Mouse (Mus musculus) limb, embryonic 11.5 days (tissue): ENCODE results near the gene Iqcn. TPM values are rescaled to one million over a fixed set of nuclear protein-coding genes. Genes with fewer than 3 reads are reported as not detected.

Experiments used
- ATAC-seq: fragments of 200-750 bp; cut with Nextera tagmentation; 2 replicates; pipeline ENCODE4 v1.8.0; 2017; ENCODE audit warnings: low read depth; ENCODE audit not compliant: insufficient number of reproducible peaks, low FRiP score, low TSS enrichment
- DNase-seq: peaks from one replicate; pipeline ENCODE4 v3.0.0-alpha.2; 2015; ENCODE audit warnings: low spot score
- H3K27ac ChIP-seq: fragments of 300-500 bp; sonication (generic); replicated peaks from 2 replicates; pipeline ENCODE4 v1.5.1; 2014; ENCODE audit warnings: low read depth, mild to moderate bottlenecking, low read length
- H3K27me3 ChIP-seq: fragments of 300-500 bp; sonication (generic); 2 replicates; pipeline ENCODE4 v1.6.1; 2014; ENCODE audit warnings: mild to moderate bottlenecking, low read length, mixed read lengths; ENCODE audit not compliant: control insufficient read depth, insufficient read depth
- H3K36me3 ChIP-seq: fragments of 300-500 bp; sonication (generic); 2 replicates; pipeline ENCODE4 v1.6.1; 2014; ENCODE audit warnings: mild to moderate bottlenecking, low read length, moderate library complexity, mixed read lengths; ENCODE audit not compliant: control insufficient read depth, insufficient read depth
- H3K4me1 ChIP-seq: fragments of 300-500 bp; sonication (generic); 2 replicates; pipeline ENCODE4 v1.6.1; 2014; ENCODE audit warnings: low read length, mixed read lengths; ENCODE audit not compliant: control insufficient read depth, insufficient read depth
- H3K4me2 ChIP-seq: fragments of 300-500 bp; sonication (generic); 2 replicates; pipeline ENCODE4 v1.6.1; 2014; ENCODE audit warnings: low read depth, mild to moderate bottlenecking, moderate library complexity; ENCODE audit not compliant: severe bottlenecking
- H3K4me3 ChIP-seq: fragments of 300-500 bp; sonication (generic); 2 replicates; pipeline ENCODE4 v1.5.1; 2014; ENCODE audit warnings: low read depth, low read length
- H3K9ac ChIP-seq: fragments of 300-500 bp; sonication (generic); 2 replicates; pipeline ENCODE4 v1.6.1; 2014; ENCODE audit warnings: mild to moderate bottlenecking, low read length
- H3K9me3 ChIP-seq: fragments of 300-500 bp; sonication (generic); 2 replicates; pipeline ENCODE4 v1.6.1; 2016; ENCODE audit warnings: low read length; ENCODE audit not compliant: control insufficient read depth
- WGBS: fragments of 180-500 bp; shearing (Covaris S2); extraction: QIAGEN DNeasy Blood & Tissue Kit; methylation state at CpG from one replicate; pipeline ENCODE4 v1.1.7; 2014; 5-methylcytosine and 5-hydroxymethylcytosine counted together
- polyA plus RNA-seq: library from polyadenylated mRNA; unstranded; fragments of >200 nt; fragmentation: Nextera tagmentation; extraction: Ambion mirVana; gene quantifications from 2 replicates; pipeline ENCODE4 v1.2.1, GENCODE M21; 2014

Gene Iqcn
- polyA plus RNA-seq, 1 experiment from 2014 or later = not detected

GRCm38 (mm10) chr8:70695318-70696018 is 7.8 kb upstream of the Iqcn start:
- Histone ChIP-seq H3K27me3 (no peaks in the 10 kb centered on the region), H3K9me3 (no peaks in the 10 kb centered on the region), H3K4me1 (peaks cover 49% of the 10 kb centered on the region), H3K9ac (peak overlapping the region; percentile 32; the same call in 1 of the 2 replicates), H3K4me2 (peak overlapping the region; percentile 20), H3K4me3 (no peak overlapping the region), H3K27ac (peak overlapping the region; percentile 82), H3K36me3 (no peaks in the 10 kb centered on the region)
- no peak for ATAC-seq
- DNase-seq = peak; percentile 73
- 23% methylated on average over 31 of the region's 32 CpGs for WGBS

- ATAC-seq (peak; percentile 6; the same call in 1 of the 2 replicates), DNase-seq (peak; percentile 82)
- WGBS = 6% methylated on average over 31 of the region's 31 CpGs
- Histone ChIP-seq H3K4me3 (no peak overlapping the region; the same call in 1 of the 2 replicates), H3K27me3 (no peaks in the 10 kb centered on the region), H3K9me3 (no peaks in the 10 kb centered on the region), H3K27ac (peak overlapping the region; percentile 82), H3K4me1 (peaks cover 49% of the 10 kb centered on the region), H3K36me3 (no peaks in the 10 kb centered on the region), H3K4me2 (peak overlapping the region; percentile 45), H3K9ac (peak overlapping the region; percentile 52)
These were observed 7.0 kb upstream of the Iqcn start for GRCm38 (mm10) chr8:70696019-70696885.

- DNase-seq = peak; percentile 50
- no peak for ATAC-seq
- Histone ChIP-seq H3K4me3 (no peak overlapping the region; the same call in 1 of the 2 replicates), H3K9me3 (no peaks in the 10 kb centered on the region), H3K4me1 (peaks cover 43% of the 10 kb centered on the region), H3K4me2 (peak overlapping the region; percentile 45), H3K36me3 (no peaks in the 10 kb centered on the region), H3K27ac (peak overlapping the region; percentile 82), H3K27me3 (no peaks in the 10 kb centered on the region), H3K9ac (peak overlapping the region; percentile 52)
- WGBS = 13% methylated on average over 4 of the region's 4 CpGs
These were observed 6.3 kb upstream of the Iqcn start for GRCm38 (mm10) chr8:70696946-70697345.

- Histone ChIP-seq H3K4me2 (peak overlapping the region; percentile 82), H3K27ac (peak overlapping the region; percentile 82), H3K9ac (peak overlapping the region; percentile 96; the same call in 1 of the 2 replicates), H3K4me3 (peak overlapping the region; percentile 95; the same call in 1 of the 2 replicates), H3K27me3 (no peaks in the 10 kb centered on the region), H3K36me3 (no peaks in the 10 kb centered on the region), H3K4me1 (peaks cover 38% of the 10 kb centered on the region), H3K9me3 (no peaks in the 10 kb centered on the region)
- DNase-seq (no peak), ATAC-seq (no peak)
- 75% methylated on average over 12 of the region's 12 CpGs for WGBS
These were observed 5.6 kb upstream of the Iqcn start for GRCm38 (mm10) chr8:70697366-70698250.

GRCm38 (mm10) chr8:70698310-70699109 is 4.7 kb upstream of the Iqcn start, which contains the start of gene Jund:
TSS of gene Jund (plus strand) at chr8:70698949.
- under 1% methylated on average over 69 of the region's 69 CpGs for WGBS
- peaks cover 37% of the 10 kb centered on the region for H3K4me1 ChIP-seq
- peak; percentile 82 for ATAC-seq
- no peaks in the 10 kb centered on the region for H3K27me3 ChIP-seq
- H3K9ac ChIP-seq = peak within 1 kb of the TSS; percentile 96
- H3K4me3 ChIP-seq = peak within 1 kb of the TSS; percentile 95
- peak within 1 kb of the TSS; percentile 97 for H3K27ac ChIP-seq
- peak within 1 kb of the TSS; percentile 82 for H3K4me2 ChIP-seq
- no peaks in the 10 kb centered on the region for H3K9me3 ChIP-seq
- DNase-seq = peak; percentile 100
- H3K36me3 ChIP-seq = peaks cover 4% of the 10 kb centered on the region; the same call in 1 of the 2 replicates

GRCm38 (mm10) chr8:70699116-70699833 is 4.0 kb upstream of the Iqcn start:
- peaks cover 4% of the 10 kb centered on the region; the same call in 1 of the 2 replicates for H3K36me3 ChIP-seq
- DNase-seq (peak; percentile 78), ATAC-seq (0 out of 2 replicates have a peak, but pooled peaks have one; percentile 1)
- no peaks in the 10 kb centered on the region for H3K9me3 ChIP-seq
- peak overlapping the region; percentile 96 for H3K9ac ChIP-seq
- peak overlapping the region; percentile 97 for H3K27ac ChIP-seq
- H3K27me3 ChIP-seq = no peaks in the 10 kb centered on the region
- H3K4me2 ChIP-seq = peak overlapping the region; percentile 82
- WGBS = under 1% methylated on average over 86 of the region's 89 CpGs
- H3K4me1 ChIP-seq = peaks cover 36% of the 10 kb centered on the region
- H3K4me3 ChIP-seq = peak overlapping the region; percentile 95
